Mouse (Mus musculus) heart, adult 2 months (tissue): ENCODE data around the gene Elp4.

ENCODE experiments used
- CTCF ChIP-seq: fragments of 200-600 bp; IDR thresholded peaks from 2 replicates; pipeline ENCODE4 v1.8.1; 2022; ENCODE audit warnings: antibody characterized with exemption, mild to moderate bottlenecking, moderate library complexity
- EP300 ChIP-seq: fragments of 200-500 bp; IDR thresholded peaks from 2 replicates; pipeline ENCODE4 v1.6.1; 2011; ENCODE audit warnings: low read depth, low read length, control low read depth; ENCODE audit not compliant: insufficient read depth

DNA sequence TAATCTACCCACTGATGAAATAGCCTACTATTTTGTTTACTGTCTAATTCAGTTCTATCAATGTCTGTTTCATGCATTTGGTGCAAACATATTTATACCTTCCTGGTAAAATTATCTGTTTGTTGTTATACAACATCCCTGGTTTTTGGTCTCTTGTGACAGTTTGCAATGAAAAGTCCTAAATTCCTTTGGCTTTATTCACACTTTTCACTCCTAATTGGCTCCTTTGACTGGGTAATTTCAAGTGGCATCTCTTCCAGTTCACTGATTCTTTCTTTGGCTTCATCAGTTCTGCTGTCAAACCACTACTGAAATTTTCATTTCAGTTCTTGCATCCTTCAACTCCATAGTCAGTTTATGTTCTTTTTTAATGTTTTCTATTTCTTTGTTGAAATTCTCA lies 168.2 kb downstream of the Elp4 start:
- TF ChIP-seq CTCF, result no peak
- TF ChIP-seq EP300, result no peak
